Mouse (Mus musculus): ENCODE results near the gene Smug1.

The Smug1 gene

DNA sequence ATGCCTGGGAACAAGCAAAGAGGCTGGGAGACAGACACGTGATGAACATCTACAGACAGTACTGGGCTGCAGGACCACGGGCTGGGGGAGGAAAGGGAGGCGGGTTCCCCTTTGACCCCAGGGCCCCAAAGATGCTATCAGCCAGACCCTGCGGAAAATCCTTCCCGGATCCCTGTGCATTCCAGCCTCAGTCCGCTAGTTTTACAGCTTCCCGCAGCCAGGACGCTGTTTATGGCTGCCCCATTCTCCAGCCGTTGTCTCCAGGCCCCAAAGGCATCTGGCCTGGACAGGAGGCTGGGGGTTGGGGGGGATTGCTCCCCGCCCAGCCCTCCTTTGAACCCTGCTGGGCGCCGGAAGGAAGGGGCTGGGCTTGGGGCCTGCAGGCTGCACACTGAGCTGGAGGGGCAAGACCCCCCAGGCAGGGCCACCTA is 10.7 kb upstream of the Smug1 start:
- no peak for DNase-seq (ENCODE audit: inconsistent age in 2 of 2, low spot score in 1 of 2)

DNA sequence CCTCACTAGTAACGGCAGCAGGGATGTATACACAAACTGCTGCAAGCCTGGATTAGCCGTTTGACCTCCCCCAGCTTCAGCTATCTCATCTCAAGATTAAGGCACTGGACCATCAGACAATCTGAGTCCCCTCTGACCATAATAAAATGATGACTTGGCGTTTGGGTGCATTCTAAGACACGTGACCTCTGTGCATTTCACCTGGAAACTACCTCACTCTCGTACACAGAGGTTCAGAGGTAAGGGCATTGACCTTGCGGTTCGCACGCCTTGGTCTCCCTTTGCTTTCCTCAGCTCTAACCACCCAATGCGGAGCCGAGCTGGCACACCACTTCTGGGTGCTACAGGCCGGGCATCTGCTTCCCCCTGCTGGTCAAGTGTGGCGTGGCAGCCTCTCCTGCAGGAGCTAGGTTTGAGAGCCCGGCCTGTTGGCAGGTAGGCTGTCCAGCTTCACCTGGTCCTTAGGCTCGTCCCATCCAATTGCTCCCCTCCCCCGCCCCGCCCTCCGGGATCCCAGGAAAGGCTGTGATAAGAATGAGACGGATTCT is 10.1 kb upstream of the Smug1 start:
- DNase-seq (ENCODE audit: inconsistent age in 2 of 2, low spot score in 1 of 2) = peak; percentile 88 to 96

DNA sequence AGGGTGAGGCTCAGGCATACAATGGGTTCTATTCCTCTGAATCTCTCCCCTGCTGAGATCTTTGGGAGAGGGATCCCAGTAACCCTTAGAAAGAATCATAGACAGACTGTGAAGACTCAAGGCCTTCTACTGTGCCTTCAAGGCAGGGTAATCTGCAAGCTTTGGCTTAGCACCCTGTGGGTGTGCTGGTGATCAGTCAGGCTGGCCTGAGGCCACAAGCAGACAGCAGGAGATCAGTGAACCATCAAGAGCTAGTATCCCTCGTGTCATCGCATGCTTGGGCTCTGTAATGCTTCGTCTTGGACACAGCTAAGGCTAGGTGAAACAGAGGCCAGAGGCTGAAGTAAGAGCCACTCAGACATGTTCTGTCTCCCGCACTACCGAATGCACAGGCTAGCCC is 6.4 kb upstream of the Smug1 start:
- no peak for DNase-seq (ENCODE audit: inconsistent age in 2 of 2, low spot score in 1 of 2)

DNA sequence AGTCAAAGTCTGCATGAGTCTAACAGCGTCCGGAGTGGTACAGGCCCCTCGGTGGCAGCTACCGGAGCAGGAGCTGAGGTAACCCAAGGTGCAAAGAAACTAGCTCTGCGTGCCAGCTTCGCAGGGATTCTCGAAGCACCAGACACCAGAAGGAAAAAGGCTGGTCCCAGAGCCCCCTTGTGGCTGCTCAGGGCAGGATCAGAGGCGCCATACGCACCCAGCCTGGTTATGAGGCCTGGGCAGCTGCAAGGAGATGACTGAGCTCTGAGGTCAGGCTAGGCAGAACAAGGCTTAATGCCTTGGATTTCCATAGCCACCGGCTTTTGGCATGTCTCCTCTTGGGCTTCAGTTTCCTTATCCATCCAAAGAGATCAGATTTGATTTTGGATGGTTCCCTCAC is 5.6 kb upstream of the Smug1 start:
- DNase-seq (ENCODE audit: inconsistent age in 2 of 2, low spot score in 1 of 2) = peak; percentile 55 to 86

DNA sequence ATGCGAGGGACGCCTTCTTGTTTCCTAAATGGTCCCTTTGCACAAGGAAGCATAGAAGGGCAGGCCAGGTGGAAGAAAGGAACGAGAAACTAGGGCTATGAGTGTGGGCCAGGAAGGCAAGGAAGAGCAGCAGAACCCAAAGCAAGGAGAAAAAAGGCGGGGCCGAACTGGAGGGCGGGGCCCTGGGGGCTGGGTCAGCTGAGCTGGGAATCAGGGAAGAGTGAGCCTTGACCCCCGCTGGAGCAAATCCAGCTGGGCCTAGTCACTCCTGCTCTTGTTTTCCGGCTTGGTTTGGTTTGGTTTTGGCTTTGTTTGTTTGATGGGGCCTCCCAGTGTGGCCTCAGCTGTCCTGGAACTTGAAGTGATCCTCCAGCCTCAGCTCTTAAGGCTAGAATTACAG is 4.4 kb upstream of the Smug1 start:
- DNase-seq (ENCODE audit: inconsistent age in 2 of 2, low spot score in 1 of 2) = peak; percentile 60 to 85

DNA sequence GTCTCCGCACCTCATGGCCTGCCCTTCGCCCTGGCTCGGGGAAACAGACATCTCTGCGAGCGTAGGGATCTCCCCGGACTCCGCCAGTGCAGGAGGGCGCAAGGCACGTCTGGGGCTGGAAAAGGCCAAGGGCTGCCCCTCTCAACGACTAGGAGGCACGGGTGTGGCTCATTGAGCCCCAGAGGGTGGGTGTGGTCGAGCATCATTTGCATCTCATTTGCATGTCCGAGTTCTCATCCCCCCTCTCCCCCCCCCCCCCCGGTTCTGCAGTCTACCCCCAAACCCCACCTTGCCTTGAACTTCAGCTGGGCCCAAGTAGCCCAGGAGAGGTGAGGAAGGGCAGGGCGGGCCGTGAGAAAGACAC is 3.4 kb upstream of the Smug1 start:
- no peak for DNase-seq (ENCODE audit: inconsistent age in 2 of 2, low spot score in 1 of 2)

DNA sequence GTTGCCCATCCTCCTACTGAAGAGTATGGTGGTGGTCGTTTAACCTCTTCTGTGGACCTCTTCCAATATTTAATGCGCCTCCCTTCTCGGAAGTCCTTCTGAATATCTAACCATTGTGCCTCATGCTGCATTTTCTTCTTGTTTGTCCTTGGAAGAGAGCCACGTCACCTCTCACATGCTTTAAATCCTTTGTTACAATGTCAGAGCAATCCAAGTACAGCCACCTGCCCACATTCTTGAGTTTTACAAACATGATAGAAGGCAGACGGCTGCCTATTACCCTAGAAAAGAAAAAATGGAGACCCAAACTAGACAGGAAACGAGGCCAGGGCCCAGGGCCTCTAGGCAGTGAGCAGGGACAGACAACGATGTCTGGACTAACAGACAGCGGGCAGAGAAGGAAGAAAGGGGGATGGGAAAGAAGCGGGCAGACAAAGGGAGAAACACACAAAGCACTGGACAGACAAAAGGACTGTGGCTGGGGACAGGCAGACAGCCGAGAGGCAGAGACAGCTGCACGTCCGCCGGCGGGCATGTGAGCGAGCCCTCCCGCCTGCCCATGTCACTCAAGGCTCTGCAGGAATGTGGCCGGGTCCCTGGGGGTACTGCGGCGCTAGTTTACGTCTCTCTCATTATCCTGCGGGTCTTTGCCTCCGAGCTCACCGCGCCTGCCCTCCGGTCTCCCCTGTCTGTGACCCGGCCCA is 2.9 kb upstream of the Smug1 start:
- peak in 1 of 2 experiments; percentile 52 for DNase-seq (ENCODE audit: inconsistent age in 2 of 2, low spot score in 1 of 2)

DNA sequence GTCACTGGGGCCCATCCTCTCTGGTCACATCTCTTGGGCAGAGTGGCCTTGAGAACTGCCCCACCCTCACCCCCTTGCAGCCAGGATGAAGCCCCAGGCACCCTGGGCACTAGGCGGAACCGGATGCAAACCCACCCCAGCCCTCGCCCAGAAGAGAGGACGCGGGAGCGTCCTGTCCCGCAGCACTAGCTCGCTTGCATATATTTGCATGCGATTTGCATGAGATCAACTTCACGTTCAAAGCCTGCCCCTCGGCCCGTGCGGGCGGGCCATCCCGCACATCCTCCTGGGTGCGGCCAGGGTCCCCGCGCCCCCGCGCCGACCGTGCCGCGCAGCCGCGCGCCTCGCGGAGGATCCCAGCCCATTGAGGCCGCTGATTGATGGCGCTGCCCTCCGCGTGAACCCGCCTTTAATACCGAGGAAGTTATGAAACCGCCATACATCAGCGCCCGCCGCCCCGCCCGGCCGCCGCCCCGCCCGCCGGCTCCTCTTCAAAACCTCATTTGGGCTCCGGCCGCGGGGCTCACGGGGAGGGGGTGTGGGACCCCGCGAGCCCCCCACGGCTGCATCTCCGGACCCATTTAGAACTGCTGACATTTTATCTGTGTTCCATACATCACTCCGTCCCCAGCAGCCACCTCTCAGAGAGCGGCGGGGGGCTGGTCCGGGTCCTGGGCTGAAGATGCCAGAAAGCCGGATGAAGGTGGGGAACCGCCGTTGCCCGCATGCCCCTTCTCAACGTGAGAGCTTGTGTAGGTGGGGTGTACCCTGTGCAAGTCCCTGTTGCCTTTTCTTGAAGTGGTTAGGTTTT is 2.1 kb upstream of the Smug1 start:
- peak; percentile 59 to 76 for DNase-seq (ENCODE audit: inconsistent age in 2 of 2, low spot score in 1 of 2)

DNA sequence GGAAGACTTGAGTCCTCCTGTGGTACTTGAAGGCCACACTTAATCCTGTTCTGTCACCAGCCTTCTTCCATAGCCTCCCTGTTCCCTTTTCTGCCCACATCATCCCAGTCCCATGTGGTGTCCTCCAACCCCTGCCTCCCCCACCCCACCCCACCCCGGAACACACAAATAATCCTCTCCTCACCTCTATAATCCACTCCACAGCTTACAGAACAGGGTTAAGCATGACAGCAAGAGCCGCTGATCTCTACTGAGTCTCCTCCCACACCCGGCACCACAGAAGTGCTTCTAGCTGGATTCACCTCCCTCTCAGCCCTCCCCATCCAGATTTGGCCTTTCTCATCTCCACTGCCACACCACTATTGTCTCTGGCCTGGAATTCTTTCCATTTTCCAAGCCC is 894 bp upstream of the Smug1 start:
- DNase-seq (ENCODE audit: inconsistent age in 2 of 2, low spot score in 1 of 2) = no peak

DNA sequence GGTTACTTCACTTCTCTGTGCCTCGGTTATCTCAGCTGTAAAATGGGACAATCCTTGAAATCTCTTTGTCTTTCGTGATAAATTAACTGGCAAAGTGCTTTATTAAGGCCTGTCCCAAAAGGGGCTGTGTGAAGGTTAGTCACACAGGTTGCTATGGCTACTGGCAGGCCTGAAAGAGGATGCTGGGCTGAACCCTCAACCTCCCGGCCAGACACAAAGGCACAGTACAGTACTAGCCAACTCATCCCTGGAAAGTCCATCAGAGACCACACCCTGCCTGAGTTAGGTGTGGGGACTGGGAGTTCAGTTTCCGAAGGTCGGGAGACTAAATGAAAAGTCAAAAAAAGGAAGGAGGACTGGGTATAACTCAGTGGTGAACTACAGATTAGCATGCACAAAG is 968 bp downstream of the Smug1 start:
- DNase-seq (ENCODE audit: inconsistent age in 2 of 2, low spot score in 1 of 2) = no peak

DNA sequence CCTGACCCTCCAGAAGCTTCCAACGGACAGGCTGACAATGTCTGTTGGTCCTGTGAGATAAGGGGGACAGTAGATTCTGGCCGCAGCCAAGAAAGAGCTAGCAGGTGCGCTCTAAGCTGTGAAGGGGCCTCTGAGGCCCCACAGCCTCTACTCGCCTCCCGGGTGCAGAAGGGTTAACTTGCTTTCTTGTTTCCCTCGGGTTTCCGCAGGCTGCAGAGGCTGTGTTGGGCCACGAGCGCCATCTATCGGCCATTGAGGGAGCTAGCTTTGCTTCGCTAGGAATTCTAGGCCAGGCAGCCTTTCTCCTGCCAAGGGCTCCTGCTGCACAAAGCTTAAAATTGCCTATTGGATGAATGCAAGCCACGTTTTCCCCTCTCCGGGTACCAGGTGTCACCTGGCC is 1.5 kb downstream of the Smug1 start:
- peak; percentile 86 to 96 for DNase-seq (ENCODE audit: inconsistent age in 2 of 2, low spot score in 1 of 2)

DNA sequence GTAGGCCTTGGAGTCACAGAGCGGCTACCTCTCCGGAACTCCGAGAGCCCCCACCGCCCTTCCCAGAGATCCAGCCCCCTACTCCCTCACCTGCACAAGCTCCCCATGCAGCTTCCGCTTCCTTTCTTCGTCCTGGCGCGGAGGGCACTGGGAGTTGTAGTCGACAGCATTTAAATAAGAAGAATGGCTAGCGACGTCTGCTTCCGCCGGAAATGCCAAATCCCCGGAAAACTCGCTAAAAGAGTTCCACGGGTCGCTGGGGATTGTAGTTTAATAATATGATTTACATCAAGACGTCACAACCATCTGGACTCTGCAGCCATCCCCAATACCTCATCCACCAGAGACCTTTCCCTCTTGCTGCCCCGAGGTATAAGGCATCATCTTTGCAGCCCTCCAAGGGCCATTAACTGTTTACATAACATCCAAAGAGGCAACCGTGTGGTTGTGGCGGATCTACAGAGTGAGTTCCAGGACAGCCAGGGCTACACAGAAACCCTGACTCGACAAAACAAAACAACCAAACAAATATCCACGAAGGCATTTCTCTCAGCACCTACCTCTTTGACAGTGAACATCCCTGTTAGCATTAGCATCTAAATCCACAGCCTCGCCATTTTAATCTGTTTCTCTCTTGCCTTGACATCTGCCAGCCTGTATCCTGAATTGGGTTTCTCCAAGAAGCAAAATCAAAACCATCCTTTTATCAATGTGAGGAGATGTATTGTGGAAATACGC is 3.5 kb downstream of the Smug1 start:
- DNase-seq (ENCODE audit: inconsistent age in 2 of 2, low spot score in 1 of 2) = peak; percentile 90 to 95

DNA sequence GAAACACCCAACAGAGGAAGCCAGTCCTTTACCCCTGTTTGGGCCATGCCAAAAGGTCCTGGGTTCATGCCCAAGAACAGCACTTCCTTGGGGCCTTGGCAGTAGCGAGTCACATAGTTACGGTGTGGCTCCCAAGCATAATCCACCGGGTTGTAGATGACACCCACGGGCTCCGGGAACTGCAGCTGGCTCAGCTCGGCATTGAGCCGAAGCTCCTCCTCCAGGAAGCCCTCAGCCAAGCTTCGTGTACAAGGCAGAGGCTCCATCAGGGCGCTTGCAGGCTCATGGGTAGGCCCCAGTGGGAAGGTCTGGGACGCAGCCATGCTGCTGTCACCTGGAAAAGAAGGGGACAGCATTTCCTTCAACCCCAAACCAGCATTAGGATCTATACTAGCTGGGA is 9.3 kb downstream of the Smug1 start:
- no peak for DNase-seq (ENCODE audit: inconsistent age in 2 of 2, low spot score in 1 of 2)

DNA sequence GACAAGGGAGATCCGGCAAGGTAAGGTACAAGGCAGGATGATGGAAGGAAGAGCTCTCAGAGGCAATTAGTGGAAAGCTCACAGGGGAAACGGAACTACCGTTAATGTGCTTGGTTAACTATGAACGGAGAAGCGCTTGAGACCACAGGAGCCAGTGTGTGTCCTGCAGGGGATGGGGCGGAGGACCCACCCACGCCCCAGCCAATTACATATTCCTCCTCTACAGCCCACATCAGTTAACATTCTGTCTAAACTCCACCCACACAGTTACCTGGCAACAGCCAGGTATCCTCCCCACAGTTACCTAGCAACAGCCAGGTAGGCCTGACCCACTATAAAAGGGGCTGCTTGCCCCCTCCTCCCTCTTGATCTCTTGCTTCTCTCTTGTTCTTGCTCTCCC is 10.0 kb downstream of the Smug1 start:
- no peak for DNase-seq (ENCODE audit: inconsistent age in 2 of 2, low spot score in 1 of 2)

DNA sequence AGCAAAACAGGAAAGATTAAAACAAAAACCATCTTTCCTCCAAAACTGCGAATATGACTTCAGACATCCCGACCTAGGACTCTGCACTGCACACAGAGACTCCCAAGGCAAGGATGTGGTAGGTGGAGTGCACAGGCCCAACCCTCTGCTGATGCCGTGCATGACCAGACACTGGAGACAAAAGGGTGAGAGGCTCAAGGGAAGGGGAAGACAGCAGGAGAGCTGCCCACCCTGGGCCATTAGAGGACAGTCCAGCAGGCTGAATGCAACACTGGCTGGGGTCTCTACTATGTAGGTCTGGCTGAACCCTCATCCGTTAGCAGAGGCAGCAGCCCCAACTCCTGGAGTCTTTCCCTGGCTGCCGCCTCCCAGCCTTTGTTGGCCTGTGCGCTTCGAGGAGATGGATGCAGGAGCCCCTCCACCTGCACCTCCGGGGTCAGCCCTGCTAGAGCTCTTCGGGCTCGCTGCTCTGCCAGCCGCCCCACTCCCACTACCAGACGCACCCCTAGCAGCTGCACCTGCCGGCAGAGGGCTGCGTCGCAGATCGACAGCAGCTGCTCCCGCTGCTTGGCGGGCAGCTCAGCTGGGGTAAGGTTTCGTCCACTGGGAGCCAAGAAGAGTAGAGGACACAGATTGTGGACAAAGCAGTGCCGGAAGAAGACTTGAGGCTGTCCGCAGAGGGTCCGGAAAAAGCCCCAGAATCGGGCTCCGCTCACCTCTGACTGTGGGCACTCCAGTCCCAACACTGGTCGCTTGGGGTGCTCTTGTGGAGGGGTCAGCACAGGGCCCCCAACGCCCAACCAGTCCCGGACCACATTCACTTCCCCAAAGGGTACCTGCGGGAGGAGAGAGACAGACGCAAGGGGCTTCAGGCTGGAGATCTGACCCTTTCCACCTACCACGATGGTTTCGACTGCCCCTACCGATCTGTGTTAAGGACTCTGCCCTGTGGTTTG is 11.2 kb downstream of the Smug1 start:
- DNase-seq (ENCODE audit: inconsistent age in 2 of 2, low spot score in 1 of 2) = no peak

DNA sequence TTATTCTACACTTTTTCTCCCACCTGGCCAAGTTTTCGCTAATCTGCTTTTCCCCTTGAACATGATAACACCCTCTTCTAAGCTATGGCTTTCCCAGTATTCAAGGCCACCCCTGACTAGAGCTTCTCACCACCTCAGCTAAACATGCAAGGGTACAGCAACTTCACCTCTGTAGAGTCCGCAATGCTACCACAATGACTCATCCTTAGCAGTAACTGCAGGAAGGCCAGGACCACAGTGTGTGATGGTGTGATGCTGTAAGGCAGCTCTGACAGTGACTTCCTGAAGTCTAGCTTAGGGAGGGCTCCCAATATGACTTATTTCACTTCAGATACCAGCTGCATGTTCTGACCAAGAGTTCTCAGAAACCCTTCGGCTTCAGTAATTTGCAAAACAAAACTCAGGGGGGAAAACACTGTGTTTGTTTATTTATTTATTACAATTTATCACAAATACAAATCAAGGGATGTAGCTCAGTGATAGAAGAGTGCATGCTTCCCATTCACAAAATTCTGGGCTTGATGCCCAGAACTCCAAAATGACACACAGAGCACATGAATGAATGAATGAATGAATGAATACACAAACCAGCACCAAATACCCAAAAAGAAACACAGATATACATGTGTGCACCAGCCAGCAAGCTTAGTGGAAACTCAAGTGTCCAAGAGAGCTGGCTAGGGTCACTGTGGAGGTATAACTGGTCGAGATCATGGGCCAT is 13.8 kb downstream of the Smug1 start:
- no peak for DNase-seq (ENCODE audit: inconsistent age in 2 of 2, low spot score in 1 of 2)

DNA sequence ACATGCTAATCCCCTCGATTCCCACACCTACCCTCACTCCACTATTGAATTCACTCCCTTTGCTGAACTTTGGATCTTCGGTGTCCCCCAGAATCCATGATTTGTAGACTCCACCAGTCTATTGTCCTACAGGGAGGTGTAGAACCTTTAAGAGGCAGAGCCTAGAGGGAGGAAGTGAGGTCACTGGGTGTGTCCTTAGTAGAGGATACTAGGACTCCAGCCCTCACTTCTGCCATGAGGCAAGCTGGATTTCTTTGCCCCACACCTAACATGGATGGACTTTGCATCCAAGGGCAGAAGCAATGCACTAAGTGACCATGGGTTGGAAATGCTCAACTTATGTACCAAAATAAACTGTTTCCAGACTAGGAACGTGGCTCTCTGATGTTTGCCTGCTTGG is 14.5 kb downstream of the Smug1 start:
- DNase-seq (ENCODE audit: inconsistent age in 2 of 2, low spot score in 1 of 2) = no peak

DNA sequence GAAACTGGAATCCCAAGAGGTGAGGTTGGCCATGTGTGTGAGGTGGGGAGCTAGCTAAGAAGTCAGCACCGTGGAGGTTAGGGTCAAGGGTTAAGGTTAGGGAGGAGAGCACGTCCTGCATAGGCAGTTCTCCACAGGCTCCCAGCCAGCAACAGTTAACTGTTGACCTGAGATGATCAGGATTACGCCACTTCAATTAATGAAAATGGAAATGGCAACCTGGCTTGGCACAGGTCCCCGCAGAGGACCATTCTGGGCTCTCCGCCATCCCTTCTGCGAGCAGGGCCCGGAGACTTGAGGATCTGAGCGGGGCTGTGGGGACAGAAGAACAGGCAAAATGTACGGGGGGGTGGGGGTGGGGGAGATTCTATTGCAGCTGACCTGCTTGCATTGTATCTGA is 19.1 kb downstream of the Smug1 start:
- DNase-seq (ENCODE audit: inconsistent age in 2 of 2, low spot score in 1 of 2) = no peak

DNA sequence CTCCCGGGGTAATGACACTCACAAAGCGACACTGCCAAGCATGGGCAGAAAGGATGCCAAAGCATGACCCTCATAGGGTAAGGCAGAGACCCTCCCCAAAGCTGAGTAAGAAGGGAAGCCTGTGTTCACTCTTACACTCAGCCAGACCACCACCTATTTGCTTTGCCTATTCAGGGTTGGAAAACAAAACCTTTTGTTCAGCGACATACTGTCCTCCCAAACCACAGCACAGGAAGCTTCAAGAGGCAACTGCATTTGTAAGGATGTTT is 19.5 kb downstream of the Smug1 start:
- DNase-seq (ENCODE audit: inconsistent age in 2 of 2, low spot score in 1 of 2) = no peak

Data from adrenal gland, adult (tissue).